Mouse (Mus musculus): ENCODE data around the gene Fam120b. TPM values are rescaled to one million over a fixed set of nuclear protein-coding genes. Genes with fewer than 3 reads are reported as not detected.

The Fam120b gene
- total and polyA plus RNA-seq, 2 experiments: 5.8 to 13.4 TPM

- TF ChIP-seq POLR2A (IDR thresholded peaks at IDR 0.05; ENCODE audit: extremely low read depth, insufficient read depth, low read length): no peak
- no peak for TF ChIP-seq CTCF (IDR thresholded peaks at IDR 0.05; ENCODE audit: low read depth, low read length)
- Histone ChIP-seq H3K79me2 (ENCODE audit: control insufficient read depth, insufficient read depth, low read length) (no peaks in the 10 kb centered on the region), H3K36me3 (ENCODE audit: control insufficient read depth, insufficient read depth, low read length) (no peaks in the 10 kb centered on the region), H3K9ac (ENCODE audit: low read depth, low read length) (no peak overlapping the region), H3K27me3 (ENCODE audit: control insufficient read depth, insufficient read depth, low read length) (peaks cover 25% of the 10 kb centered on the region), H3K4me1 (ENCODE audit: control insufficient read depth, insufficient read depth, low read length) (peaks cover 3% of the 10 kb centered on the region), H3K27ac (replicated peaks; ENCODE audit: insufficient read depth, low read depth, low read length) (no peak overlapping the region), H3K4me3 (ENCODE audit: insufficient read depth, low read depth, low read length) (no peak overlapping the region)
- DNase-seq (ENCODE audit: extremely low read depth, low read depth, low spot score): peak; percentile 56
- WGBS: 42% methylated on average over 5 of the region's 5 CpGs
Observed at GRCm38 (mm10) chr17:15356526-15356925, 39.5 kb upstream of the Fam120b start.

GRCm38 (mm10) chr17:15357071-15357470, 38.9 kb upstream of the Fam120b start:
- H3K4me3 ChIP-seq (ENCODE audit: insufficient read depth, low read depth, low read length): no peak overlapping the region
- H3K79me2 ChIP-seq (ENCODE audit: control insufficient read depth, insufficient read depth, low read length): no peaks in the 10 kb centered on the region
- H3K36me3 ChIP-seq (ENCODE audit: control insufficient read depth, insufficient read depth, low read length): no peaks in the 10 kb centered on the region
- WGBS: 71% methylated on average over 3 of the region's 3 CpGs
- no peak overlapping the region for H3K9ac ChIP-seq (ENCODE audit: low read depth, low read length)
- H3K27ac ChIP-seq (replicated peaks; ENCODE audit: insufficient read depth, low read depth, low read length): no peak overlapping the region
- TF ChIP-seq POLR2A (IDR thresholded peaks at IDR 0.05; ENCODE audit: extremely low read depth, insufficient read depth, low read length) (no peak), CTCF (IDR thresholded peaks at IDR 0.05; ENCODE audit: low read depth, low read length) (no peak)
- DNase-seq (ENCODE audit: extremely low read depth, low read depth, low spot score): no peak
- peaks cover 19% of the 10 kb centered on the region for H3K27me3 ChIP-seq (ENCODE audit: control insufficient read depth, insufficient read depth, low read length)
- peaks cover 3% of the 10 kb centered on the region for H3K4me1 ChIP-seq (ENCODE audit: control insufficient read depth, insufficient read depth, low read length)

- WGBS: 62% methylated on average over 3 of the region's 3 CpGs
Observed at GRCm38 (mm10) chr17:15363656-15364055, 32.3 kb upstream of the Fam120b start.

GRCm38 (mm10) chr17:15365650-15366049, 30.4 kb upstream of the Fam120b start:
- DNase-seq (ENCODE audit: extremely low read depth, low read depth, low spot score): no peak

More at GRCm38 (mm10) chr17:15363656-15364055, 32.3 kb upstream of the Fam120b start:
- DNase-seq (ENCODE audit: extremely low read depth, low read depth, low spot score): peak; percentile 23
- Histone ChIP-seq H3K36me3 (ENCODE audit: control insufficient read depth, insufficient read depth, low read length) (peaks cover 11% of the 10 kb centered on the region), H3K4me3 (ENCODE audit: insufficient read depth, low read depth, low read length) (no peak overlapping the region), H3K9ac (ENCODE audit: low read depth, low read length) (no peak overlapping the region), H3K27me3 (ENCODE audit: control insufficient read depth, insufficient read depth, low read length) (peaks cover 3% of the 10 kb centered on the region; the same call in 1 of the 2 replicates), H3K79me2 (ENCODE audit: control insufficient read depth, insufficient read depth, low read length) (no peaks in the 10 kb centered on the region), H3K4me1 (ENCODE audit: control insufficient read depth, insufficient read depth, low read length) (no peaks in the 10 kb centered on the region), H3K27ac (replicated peaks; ENCODE audit: insufficient read depth, low read depth, low read length) (no peak overlapping the region)
- TF ChIP-seq CTCF (IDR thresholded peaks at IDR 0.05; ENCODE audit: low read depth, low read length) (no peak), POLR2A (IDR thresholded peaks at IDR 0.05; ENCODE audit: extremely low read depth, insufficient read depth, low read length) (no peak)

GRCm38 (mm10) chr17:15370401-15370800, 25.6 kb upstream of the Fam120b start:
- no peaks in the 10 kb centered on the region for H3K79me2 ChIP-seq (ENCODE audit: control insufficient read depth, insufficient read depth, low read length)
- peaks cover 24% of the 10 kb centered on the region for H3K4me1 ChIP-seq (ENCODE audit: control insufficient read depth, insufficient read depth, low read length)
- peaks cover 11% of the 10 kb centered on the region for H3K36me3 ChIP-seq (ENCODE audit: control insufficient read depth, insufficient read depth, low read length)
- no peak overlapping the region for H3K4me3 ChIP-seq (ENCODE audit: insufficient read depth, low read depth, low read length)
- no peaks in the 10 kb centered on the region for H3K27me3 ChIP-seq (ENCODE audit: control insufficient read depth, insufficient read depth, low read length)
- WGBS: 92% methylated on average over 14 of the region's 14 CpGs
- no peak for DNase-seq (ENCODE audit: extremely low read depth, low read depth, low spot score)
- H3K27ac ChIP-seq (replicated peaks; ENCODE audit: insufficient read depth, low read depth, low read length): no peak overlapping the region
- no peak for TF ChIP-seq CTCF (IDR thresholded peaks at IDR 0.05; ENCODE audit: low read depth, low read length)
- TF ChIP-seq POLR2A (IDR thresholded peaks at IDR 0.05; ENCODE audit: extremely low read depth, insufficient read depth, low read length): no peak
- H3K9ac ChIP-seq (ENCODE audit: low read depth, low read length): no peak overlapping the region

More at GRCm38 (mm10) chr17:15365650-15366049, 30.4 kb upstream of the Fam120b start:
- no peak overlapping the region for H3K27ac ChIP-seq (replicated peaks; ENCODE audit: insufficient read depth, low read depth, low read length)
- H3K27me3 ChIP-seq (ENCODE audit: control insufficient read depth, insufficient read depth, low read length): peaks cover 3% of the 10 kb centered on the region; the same call in 1 of the 2 replicates
- H3K9ac ChIP-seq (ENCODE audit: low read depth, low read length): no peak overlapping the region
- H3K79me2 ChIP-seq (ENCODE audit: control insufficient read depth, insufficient read depth, low read length): no peaks in the 10 kb centered on the region
- no peaks in the 10 kb centered on the region for H3K4me1 ChIP-seq (ENCODE audit: control insufficient read depth, insufficient read depth, low read length)
- no peak overlapping the region for H3K4me3 ChIP-seq (ENCODE audit: insufficient read depth, low read depth, low read length)
- TF ChIP-seq POLR2A (IDR thresholded peaks at IDR 0.05; ENCODE audit: extremely low read depth, insufficient read depth, low read length) (no peak), CTCF (IDR thresholded peaks at IDR 0.05; ENCODE audit: low read depth, low read length) (no peak)
- WGBS: 85% methylated on average over 5 of the region's 5 CpGs
- peaks cover 11% of the 10 kb centered on the region for H3K36me3 ChIP-seq (ENCODE audit: control insufficient read depth, insufficient read depth, low read length)

Measured in liver, adult 2 months (tissue).